Mouse (Mus musculus): ENCODE measurements around the gene Btn2a2.

DNA sequence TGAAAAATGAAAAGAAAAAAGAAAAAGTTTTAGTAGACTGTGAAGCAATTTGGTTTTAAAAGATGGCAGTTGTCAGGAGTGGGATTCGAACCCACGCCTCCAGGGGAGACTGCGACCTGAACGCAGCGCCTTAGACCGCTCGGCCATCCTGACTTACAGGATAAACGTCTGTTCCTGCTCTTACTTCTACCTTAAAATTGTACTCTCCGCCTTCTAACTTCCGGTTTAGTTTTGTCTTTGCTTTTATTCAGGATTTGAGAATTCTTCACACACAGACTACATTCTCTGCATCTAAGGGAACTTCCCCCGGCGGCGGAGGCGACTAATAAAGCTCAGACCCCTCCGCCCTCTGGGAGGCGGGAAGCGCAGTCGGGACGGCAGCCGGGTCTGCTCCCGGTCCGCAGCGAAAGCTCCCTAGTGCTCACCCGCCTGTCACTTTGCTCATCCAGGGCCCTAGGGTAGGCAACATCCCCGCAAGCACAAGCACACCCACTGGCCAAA lies 35.2 kb downstream of the Btn2a2 start:
- TF ChIP-seq CTCF (IDR thresholded peaks at IDR 0.05; ENCODE audit: borderline replicate concordance, control insufficient read depth, extremely low read depth, insufficient read depth, low read length, poor library complexity), result no peak
- no peak for TF ChIP-seq POLR2A (IDR thresholded peaks at IDR 0.05; ENCODE audit: control insufficient read depth, extremely low read depth, insufficient read depth, low read length, poor library complexity)

All from thymus, adult 2 months (tissue).